Mouse (Mus musculus) lung, adult 2 months (tissue): ENCODE data around the gene Muc4.

ENCODE experiments used
- CTCF ChIP-seq: fragments of 200-500 bp; IDR thresholded peaks from 2 replicates; pipeline ENCODE4 v1.5.1; 2011; ENCODE audit warnings: mild to moderate bottlenecking, low read length, control low read depth; ENCODE audit not compliant: insufficient read depth
- POLR2A ChIP-seq: fragments of 200-500 bp; IDR thresholded peaks from 2 replicates; pipeline ENCODE4 v1.6.1; 2011; ENCODE audit warnings: low read depth, mild to moderate bottlenecking, control low read depth, low read length, borderline replicate concordance; ENCODE audit errors: extremely low read depth

GRCm38 (mm10) chr16:32735586-32735985, at the start of gene Muc4:
- TF ChIP-seq CTCF = no peak
- no peak for TF ChIP-seq POLR2A
